Mouse (Mus musculus): ENCODE data around the gene Prep.
"Not testable (repeated sequence)": the region's sequence is repeated elsewhere in the genome, so short reads cannot be mapped to it uniquely, and the experiment has no call there.

- not testable (repeated sequence) for TF ChIP-seq POLR2A (IDR thresholded peaks at IDR 0.05; ENCODE audit: borderline replicate concordance, control insufficient read depth, low read depth, low read length); CTCF (IDR thresholded peaks at IDR 0.05; ENCODE audit: control insufficient read depth, insufficient read depth, low read length)
Observed at GRCm38 (mm10) chr10:45084002-45084401, 17.0 kb downstream of the Prep start.

All from bone marrow, adult 2 months (tissue).